Mouse (Mus musculus) mesoderm, embryonic 11.5 days (tissue): ENCODE data around the gene Mgat4a.
"Not testable (repeated sequence)": the region's sequence is repeated elsewhere in the genome, so short reads cannot be mapped to it uniquely, and the experiment has no call there.

Experiments
- DNase-seq: peaks from one replicate; pipeline ENCODE4 v3.0.0-alpha.2; 2012; ENCODE audit warnings: low read depth, low spot score

The Mgat4a gene

GRCm38 (mm10) chr1:37532533-37532840 is 8.3 kb downstream of the Mgat4a start:
- no peak for DNase-seq

- DNase-seq: no peak
Measured at GRCm38 (mm10) chr1:37531654-37532532, 8.9 kb downstream of the Mgat4a start.

- no peak for DNase-seq
Measured at GRCm38 (mm10) chr1:37530061-37530460, 10.8 kb downstream of the Mgat4a start.

GRCm38 (mm10) chr1:37526257-37526656 is 14.6 kb downstream of the Mgat4a start:
- DNase-seq: no peak

- DNase-seq: no peak
Measured at GRCm38 (mm10) chr1:37524669-37525068, 16.1 kb downstream of the Mgat4a start.

GRCm38 (mm10) chr1:37524122-37524521 is 16.7 kb downstream of the Mgat4a start:
- not testable (repeated sequence) for DNase-seq

- DNase-seq: not testable (repeated sequence)
Measured at GRCm38 (mm10) chr1:37523548-37523947, 17.3 kb downstream of the Mgat4a start.

GRCm38 (mm10) chr1:37522101-37522500 is 18.7 kb downstream of the Mgat4a start:
- DNase-seq: no peak

GRCm38 (mm10) chr1:37518791-37519190 is 22.0 kb downstream of the Mgat4a start:
- no peak for DNase-seq

- no peak for DNase-seq
Measured at GRCm38 (mm10) chr1:37518124-37518720, 22.6 kb downstream of the Mgat4a start.

GRCm38 (mm10) chr1:37512961-37513431 is 27.8 kb downstream of the Mgat4a start:
- DNase-seq: no peak

- no peak for DNase-seq
Measured at GRCm38 (mm10) chr1:37512109-37512640, 28.6 kb downstream of the Mgat4a start.

GRCm38 (mm10) chr1:37510193-37510592 is 30.6 kb downstream of the Mgat4a start:
- no peak for DNase-seq

- DNase-seq: no peak
Measured at GRCm38 (mm10) chr1:37509437-37509836, 31.4 kb downstream of the Mgat4a start.

GRCm38 (mm10) chr1:37505348-37505730 is 35.5 kb downstream of the Mgat4a start:
- no peak for DNase-seq

- peak; percentile 5 for DNase-seq
Measured at GRCm38 (mm10) chr1:37504716-37505347, 36.0 kb downstream of the Mgat4a start.

GRCm38 (mm10) chr1:37503656-37504055 is 37.2 kb downstream of the Mgat4a start:
- no peak for DNase-seq

GRCm38 (mm10) chr1:37502354-37502753 is 38.5 kb downstream of the Mgat4a start:
- DNase-seq: no peak

GRCm38 (mm10) chr1:37500723-37501122 is 40.1 kb downstream of the Mgat4a start:
- no peak for DNase-seq

GRCm38 (mm10) chr1:37499395-37499794 is 41.4 kb downstream of the Mgat4a start:
- DNase-seq: not testable (repeated sequence)

GRCm38 (mm10) chr1:37498911-37499310 is 41.9 kb downstream of the Mgat4a start:
- peak; percentile 65 for DNase-seq

GRCm38 (mm10) chr1:37496591-37497280 is 44.1 kb downstream of the Mgat4a start:
- DNase-seq: no peak
